Mouse (Mus musculus) cerebellum, adult 8-10 months (tissue): Measurements from ENCODE around the gene Sft2d2.

ENCODE experiments used
- DNase-seq: peaks from one replicate; pipeline ENCODE4 v3.0.0; 2022

Gene Sft2d2

DNA sequence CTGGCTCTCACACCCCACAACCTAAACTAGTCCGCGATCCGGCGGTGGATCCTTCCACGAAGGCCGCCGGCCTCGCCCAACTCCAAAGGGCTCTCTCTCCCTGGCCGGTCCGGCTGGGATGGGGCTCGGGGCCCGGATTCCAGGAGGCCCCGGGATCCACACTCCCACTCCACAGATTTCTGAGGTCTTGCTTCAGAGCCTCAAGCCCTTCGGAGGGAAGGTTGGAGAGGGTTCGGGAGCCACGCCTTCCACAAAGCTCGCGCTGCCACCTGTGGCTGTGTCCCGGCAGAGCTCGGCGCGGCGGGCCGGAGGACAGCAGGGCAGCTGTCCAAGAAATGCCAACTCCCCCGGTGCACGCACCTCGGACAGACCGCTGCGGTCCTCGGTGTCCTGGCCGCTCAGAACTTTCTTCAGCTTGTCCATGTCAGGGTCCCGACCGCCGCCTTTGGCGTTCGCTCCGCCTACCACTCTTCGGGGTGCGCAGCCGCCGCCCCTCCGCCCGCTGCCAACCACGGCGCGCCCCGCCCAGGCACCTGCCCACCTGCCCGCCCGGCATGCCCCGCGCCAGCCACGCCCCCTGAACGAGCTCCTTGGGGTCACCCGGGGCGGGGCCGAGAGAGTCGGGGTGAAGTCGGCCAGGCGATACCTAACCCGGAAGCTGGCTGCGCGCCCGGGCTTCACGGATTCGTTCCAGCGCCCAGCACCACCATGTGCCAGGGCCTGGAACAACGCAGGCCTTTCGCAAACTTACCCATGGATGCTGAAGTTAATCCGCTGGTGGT lies at the start of gene Sft2d2:
Gene Sft2d2, minus strand, starts transcription at position 559 of the 782 bp plus-strand sequence.
- peak; percentile 57 for DNase-seq

DNA sequence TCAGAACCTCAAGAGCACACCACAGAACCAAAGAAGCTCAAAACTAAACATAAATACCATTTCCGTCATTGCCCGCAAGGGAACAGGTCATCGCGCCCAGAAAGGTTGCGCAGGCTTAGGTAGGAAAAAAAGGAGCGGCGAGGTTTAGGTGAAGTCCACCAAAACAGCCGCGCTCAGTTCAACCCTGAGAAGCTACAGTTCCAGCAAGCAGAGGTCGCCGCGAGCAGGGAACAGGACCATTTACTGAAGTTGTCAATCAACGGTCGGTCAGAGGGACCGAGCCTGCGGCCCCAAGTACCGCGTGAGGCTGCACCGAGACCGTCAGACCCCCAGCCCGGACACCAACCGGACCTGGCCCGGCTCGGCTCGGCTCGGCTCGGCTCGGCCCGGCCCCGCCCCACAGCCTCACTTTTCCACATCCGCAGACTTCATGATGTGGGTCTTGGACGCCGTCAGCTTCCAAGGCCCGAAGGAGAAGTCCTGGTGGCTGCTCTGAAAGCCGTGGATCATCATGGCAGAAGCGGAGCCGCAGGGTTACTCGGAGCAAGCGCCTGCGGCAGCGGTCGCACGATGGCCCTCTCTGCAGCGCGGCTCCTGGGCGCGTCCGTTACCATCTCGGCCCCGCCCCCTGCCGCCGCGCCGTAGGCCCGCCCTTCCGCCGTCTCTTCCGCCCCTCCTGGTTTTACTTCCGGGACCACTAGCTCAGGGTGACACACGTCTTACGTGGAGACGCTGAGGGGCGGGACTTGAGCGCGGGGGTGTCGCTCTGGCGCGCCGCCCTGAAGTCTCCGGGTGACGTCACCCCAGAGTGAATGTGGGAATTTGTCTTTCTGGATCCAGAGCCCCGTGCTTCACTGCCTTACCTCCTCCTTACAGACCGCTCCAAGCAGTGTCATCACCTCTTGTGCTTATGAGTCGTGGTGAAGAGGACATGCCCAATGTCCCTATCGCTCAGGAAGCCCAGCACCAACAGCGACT lies 42.4 kb upstream of the Sft2d2 start, which contains the start of gene Tiprl:
Gene Tiprl, minus strand, starts transcription at position 676 of the 978 bp plus-strand sequence.
- peak; percentile 98 for DNase-seq

DNA sequence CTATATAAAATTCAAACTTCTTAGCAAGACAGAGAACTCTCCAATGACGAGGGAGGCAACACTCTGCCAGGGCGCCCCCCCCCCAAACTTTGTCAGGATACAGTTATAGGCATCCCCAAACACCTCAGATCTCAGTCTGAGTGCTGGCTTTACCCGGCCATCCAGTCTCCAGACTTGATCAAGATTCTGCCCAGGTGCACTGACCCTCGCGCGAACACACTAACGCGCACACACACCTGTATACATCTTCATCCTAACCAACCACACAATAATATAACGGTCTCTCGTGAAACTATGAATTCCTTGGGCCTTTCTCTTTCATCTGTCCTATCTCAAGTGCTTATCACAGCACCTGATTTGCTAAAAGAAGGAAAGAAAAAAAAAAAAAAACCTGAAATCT lies 41.6 kb upstream of the Sft2d2 start:
- DNase-seq = no peak

DNA sequence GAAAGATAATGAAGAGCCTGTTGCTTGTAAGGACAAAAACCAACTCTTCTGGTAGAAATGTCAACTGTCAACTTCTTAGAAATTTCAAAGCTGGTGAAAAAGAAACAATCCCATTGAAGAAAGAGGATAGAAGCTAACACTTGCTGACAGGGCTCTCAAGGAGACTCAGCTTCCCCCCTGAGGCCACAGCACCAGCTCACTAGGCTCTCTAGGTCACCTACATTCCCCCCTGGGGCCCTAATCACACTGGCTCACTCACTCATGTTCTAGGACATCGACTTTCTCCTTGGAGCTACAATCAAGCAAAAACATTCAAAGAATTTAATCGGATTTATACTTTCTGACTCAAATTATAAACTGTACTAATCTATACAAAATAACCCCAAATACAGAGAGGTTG lies 39.6 kb upstream of the Sft2d2 start:
- no peak for DNase-seq

DNA sequence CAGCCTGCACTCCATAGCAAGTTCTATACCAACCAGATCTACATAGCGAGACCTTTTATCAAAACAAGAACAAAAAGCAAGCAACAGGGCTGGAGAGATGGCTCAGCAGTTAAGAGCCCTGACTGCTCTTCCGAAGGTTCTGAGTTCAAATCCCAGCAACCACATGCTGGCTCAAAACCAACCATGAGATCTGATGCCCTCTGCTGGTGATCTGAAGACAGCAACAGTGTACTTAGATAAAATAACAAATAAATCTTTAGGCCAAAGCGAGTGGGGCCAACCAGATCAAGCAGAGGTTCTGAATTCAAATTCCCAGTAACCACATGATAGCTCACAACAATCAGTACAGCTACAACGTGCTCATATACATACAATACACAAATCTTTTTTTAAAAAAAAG lies 36.5 kb upstream of the Sft2d2 start:
- no peak for DNase-seq

DNA sequence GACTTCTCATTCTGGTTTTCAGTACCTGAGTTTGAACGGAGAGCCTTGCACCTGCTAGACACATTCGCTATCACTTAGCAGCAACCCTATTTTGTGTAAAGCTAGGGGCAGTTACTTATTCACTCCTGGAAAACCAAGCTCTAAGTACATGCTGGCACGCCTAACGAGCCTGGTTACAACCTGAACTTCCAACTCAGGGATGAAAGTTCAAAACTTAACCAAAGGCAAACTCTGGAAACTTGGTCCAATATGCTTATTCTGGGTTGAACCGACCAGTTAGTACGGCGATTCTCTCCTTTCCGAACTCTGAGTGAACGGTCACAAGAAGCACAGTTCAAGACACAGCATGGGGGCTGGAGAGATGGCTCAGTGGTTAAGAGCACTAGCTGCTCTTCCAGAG lies 35.3 kb upstream of the Sft2d2 start:
- DNase-seq = no peak

DNA sequence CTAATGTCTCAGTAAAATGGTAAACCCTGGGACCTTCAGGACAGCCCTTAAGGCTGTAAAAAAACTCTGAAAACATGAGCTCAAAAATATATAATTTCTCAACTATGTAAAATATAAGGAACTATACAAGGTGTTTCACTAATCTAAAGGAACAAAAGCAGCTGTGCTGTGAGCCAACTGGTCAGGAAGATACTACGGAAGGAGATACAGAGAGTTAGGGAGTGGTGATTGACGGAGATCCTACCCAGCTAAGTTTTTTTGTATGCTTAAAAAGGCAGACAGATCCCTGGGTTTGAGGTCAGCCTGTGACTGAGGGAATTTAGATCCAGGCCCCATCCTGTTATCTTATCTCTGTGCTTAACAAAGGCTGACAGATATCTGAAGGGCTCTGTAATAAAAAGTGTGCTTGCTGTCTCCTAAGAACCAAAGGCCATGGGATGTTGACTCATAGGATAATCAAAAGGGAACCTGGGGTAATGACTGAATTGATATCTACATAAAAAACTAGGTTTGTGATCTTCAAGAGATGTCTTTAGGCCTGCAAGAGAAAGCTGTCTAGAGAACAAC lies 22.9 kb upstream of the Sft2d2 start:
- no peak for DNase-seq

DNA sequence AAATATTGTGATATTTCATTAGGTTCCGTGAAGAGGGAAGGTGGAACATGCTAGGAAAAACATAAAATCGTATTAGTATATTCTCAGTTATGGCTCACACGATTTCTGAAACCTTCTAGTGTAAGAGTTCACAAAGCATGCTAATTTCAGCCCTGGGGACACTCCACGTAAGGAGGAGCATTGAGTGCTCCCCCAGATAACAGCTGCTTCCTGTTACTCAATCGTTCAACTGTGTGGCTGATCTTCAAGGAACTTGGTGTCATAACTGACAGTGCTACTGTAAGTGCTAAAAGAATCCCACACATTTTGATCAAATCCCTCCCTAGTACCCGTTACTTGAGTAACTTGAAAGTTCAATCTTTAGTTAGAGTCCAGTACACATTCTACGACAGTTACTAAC lies 21.6 kb upstream of the Sft2d2 start:
- no peak for DNase-seq

DNA sequence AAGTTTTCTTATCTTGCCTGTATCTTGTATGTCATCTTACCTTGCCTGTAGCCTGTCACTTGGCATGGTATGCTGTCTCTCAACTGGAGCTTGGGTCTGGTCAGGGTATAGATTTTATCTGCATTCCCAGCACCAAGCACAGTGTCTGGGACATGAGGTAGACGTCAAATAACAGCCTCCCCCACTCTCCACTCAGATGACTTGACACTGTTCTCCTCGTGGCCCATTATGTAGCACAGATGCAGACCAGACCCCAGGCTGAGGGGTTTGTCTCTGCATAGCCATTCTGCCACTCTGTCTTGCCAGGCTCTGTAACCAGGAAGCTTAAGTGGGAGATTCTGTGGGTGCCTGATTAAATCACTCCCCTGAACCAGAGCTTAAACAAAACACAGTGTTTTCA lies 11.4 kb upstream of the Sft2d2 start:
- no peak for DNase-seq

DNA sequence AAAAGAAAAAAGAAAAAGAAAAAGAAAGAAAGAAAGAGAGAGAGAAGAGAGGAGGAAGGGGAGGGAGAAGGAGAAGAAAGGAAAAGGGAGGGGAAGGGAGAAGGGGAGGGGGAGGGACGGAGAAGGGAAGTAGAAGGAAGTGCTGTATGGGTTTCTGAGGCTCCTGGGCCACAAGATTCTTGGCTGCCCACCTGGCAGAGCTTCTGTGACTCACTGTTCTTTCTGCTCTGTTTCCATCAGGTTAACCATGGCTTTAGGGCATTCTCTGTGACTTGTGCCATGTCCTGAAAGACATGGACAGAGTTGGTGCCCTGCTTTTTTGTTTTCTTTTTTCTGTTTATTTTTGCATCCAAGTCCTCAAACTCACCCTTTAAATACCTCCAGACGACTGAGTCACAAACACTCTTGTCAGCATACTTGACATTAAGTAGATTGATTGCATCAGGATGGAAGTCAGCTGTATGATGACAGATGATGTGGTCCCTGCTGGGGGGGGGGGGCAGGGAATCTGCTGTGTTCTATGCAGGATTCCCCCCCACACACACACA lies 9.3 kb upstream of the Sft2d2 start:
- no peak for DNase-seq

DNA sequence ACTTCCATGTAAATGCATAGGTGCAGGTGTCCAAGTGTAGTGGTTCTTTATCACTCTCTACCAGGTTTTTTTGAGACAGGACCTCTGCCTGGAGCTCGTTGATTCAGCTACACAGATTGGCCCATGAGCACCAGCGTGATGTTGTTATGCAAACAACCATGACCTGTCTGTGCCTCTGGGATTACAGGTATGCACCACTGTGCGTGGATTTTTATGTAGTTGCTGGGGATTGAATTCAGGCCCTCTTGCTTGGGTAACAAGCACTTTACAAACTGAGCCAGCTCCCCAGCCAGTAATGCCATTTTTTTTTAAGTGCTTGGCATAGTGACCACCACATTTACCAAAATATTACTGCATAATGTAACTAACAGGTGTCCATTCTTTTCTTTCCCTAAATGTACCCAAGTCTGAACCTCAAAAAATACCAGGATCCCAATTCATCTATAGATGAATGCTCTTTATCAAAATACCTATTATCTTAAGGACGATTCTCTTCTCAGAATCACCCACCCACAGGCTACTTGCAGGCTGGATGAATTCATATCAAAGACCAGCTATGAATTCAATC lies 7.3 kb upstream of the Sft2d2 start:
- no peak for DNase-seq

DNA sequence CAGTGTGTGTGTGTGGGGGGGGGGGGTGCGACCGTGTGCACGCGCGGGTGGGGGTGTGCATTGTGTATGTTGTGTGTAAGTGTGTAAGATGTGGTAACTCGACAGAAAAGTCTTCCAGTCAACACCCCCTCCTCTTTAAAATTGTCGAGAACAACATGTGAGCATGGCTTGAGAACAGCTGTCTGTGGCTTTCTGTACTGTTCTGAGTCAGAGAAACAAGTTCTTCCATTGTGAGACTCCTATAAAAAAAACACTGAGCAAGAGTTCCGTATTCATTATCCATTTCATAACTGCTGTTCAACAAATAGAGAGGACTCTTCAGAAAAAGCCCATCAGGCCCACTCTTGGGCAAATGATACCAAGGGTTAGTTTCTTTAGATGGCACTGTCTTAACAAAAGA lies 6.5 kb upstream of the Sft2d2 start:
- no peak for DNase-seq

DNA sequence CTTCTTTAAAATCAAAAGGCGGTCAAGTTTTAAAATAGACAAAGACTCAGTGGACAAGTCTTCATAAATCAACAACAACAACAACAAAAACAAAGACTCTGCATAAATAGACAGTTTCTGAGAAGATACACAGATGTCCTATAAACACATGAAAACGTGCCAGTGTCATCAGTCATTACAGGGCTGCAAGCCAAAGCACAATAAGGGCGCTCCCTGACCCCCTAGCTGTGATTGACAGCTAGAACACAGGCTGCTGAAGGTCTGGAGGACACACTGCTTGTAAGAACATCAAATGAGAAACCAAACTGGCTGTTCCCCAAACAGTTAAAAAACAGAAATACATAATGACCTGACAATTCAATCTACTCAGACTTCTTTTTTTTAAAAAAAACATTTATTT lies 5.4 kb upstream of the Sft2d2 start:
- no peak for DNase-seq

DNA sequence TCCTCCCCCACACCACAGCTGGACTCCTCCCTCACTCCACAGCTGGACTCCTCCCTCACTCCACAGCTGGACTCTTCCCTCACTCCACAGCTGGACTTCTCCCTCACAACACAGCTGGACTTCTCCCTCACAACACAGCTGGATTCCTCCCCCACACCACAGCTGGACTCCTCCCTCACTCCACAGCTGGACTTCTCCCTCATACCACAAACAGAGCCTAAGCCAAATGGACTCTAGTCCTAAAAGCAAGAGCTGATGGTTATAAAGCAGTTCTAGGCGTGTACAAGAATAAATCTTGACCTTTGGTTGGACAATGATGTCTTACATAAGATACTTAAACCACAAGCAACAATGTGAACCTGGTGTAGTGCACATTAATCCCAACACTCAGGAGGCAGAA lies 4.7 kb upstream of the Sft2d2 start:
- no peak for DNase-seq

DNA sequence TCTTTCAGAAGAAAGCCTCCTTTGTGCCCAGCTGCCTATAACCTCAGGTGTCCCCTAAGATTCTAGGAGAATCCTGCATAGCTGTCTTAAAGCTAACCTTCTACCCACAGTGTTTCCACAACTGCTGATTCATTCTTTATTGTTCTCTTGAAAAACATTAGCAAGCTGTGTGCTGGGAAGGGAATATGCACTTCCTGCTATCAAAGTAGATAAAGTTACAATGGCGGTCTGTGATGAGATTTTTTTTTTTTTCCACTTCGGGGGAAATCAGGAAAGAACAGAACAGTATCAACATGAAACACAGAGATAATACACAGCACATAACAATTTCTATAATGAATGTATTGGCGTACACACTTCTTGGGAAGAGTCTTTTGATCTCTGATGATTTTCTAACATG lies 3.6 kb upstream of the Sft2d2 start:
- DNase-seq = no peak

DNA sequence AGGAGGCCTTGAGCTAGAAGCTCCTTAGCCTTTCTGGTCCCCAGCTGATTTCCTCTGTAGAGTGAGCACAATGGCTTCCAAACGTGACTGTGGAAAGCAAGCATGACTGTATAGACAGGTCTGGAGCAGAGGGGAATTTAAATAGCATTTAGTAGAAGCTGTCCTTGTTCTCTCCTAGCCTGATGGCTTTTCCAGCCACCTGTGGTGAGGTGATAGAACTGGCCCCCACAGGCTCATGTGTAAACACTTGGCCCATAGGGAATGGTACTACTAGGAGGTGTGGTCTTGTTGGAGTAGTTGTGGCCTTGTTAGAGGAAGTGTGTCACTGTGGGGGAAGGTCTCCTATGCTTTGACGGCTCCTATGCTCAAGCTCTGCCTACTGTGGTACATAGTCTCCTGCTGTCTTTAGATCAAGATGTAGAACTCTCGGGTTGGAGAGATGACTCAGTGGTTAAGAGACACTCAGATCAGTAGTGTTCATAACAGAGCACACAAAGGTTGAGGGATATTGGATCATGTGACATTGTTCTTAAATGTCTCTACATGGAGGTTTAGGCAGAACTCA lies 1.2 kb upstream of the Sft2d2 start:
- no peak for DNase-seq

DNA sequence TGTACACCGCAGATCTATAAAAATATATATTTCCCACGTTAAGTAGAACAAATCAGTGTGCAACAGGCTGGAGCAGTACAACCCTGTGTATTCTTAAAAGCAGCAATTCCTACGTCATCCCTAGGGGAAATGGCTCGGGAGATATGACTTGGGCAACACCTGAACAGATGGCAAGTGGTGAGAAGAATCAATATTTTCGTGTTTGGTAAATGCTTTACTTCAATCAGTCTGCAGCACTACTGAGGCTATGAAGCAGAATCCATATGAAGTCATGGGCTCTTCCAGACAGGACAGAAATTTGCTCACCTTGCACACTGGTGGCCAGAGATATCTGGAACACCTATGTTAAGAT lies 400 bp upstream of the Sft2d2 start:
- no peak for DNase-seq

DNA sequence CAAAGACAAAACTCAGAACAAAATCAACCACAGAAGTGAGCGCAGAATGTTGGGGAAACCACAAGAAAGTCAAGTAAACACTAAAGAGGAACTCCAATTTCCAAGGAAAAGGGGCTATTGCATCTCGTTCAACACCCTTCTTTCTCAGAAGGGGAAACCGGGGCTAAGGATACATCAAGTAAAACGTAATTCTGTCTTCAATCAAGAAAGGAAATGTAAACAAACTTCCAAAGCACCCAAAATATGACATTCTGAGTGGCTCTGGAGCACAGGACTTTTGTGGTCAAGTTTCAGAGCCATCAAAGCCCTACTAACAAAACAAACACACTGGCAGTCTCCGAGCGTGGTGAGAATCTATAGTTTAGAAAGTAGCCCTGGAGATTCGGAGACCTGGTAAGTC lies 812 bp downstream of the Sft2d2 start:
- DNase-seq = no peak

DNA sequence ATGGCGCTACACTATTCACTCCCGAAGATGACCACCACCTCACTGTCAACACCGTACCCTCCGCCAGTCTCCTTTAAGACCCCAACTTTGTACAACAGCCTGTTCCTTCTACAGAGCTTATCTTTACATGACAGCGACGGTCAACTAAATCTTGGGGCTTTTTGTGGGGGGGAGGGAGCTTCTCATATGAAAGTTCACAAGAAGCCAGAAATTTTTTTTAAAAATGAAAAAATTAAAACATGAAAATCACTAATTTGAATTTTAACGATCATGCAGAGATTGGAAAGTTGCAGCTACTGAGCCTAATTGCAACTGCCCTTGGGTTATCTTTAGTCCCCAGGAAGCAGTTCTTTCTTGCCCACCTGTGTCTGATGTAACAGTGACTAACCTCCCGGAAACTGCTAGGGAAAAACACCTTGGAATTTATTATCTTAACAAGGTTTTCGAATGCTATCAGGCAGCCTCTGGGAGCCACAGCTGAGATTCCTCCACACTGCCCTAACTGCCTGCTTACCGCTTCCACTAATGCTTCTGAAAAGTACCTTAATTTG lies 1.4 kb downstream of the Sft2d2 start:
- DNase-seq = no peak

DNA sequence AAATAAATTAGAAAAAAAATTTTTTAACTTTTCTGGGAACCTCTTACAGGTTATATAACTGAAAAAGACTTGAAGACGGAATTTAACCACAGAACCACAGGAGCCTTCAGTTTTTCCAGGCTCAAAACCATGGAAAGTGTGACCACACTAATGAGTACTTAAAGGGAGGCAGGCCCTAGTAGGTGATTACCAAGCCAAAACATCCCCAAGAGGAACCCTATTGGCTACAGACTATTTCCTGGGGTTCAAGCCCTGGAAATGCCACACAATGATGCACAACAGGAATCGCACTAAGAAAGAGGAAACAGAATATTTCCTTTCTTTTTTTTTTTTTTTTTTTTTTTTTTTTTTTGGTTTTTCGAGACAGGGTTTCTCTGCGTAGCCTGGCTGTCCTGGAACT lies 2.1 kb downstream of the Sft2d2 start:
- DNase-seq = no peak

DNA sequence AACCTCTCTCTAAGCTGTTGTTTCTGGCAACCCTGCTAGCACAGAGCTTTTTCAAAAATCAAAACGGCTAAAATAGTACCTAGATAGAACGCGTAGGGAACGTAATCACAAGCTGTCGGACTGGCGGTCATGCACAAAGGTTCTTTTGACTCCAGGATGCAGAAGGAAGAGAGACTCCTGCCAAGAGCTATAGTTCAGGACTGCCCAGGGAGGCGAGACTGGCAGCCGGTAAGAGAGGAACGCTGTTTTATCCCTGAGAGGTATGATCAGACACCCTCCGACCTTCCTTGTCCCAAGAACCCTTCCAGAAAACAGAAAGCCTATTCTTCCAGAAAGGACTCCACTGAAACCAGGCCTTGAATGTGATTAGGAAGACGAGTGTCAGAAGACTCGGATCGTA lies 2.6 kb downstream of the Sft2d2 start:
- DNase-seq = no peak

DNA sequence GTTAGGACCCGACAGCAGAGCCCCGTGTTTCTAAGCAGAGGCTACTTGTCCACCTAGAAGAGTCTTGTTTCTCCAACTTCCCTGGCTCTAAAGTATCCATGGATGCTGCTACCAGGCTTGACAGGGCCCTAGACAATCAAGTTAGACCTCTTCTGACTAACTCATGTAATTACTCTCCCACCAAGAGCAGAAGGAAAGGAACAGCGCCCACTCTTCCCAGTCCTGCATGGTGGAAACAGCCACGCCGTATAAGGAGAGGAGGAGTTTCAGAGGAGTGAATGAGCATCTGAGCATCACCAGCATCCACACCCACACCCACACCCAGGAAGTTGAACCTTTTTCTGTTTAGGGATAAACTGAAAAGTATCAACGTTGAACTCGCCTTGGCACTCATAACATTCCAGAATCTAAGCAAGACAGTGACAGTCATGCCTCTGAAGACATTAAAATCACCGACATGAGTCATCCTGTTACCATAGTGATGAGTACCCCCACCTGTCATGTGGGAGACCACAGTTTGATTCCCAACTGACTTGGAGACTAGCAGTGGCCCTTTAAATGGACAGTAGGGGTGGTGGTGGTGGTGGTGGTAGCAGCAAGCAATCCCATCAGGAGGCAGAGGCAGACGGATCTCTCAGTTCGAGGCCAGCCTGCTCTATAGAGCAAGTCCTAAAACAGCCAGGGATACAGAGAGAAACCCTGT lies 3.5 kb downstream of the Sft2d2 start:
- no peak for DNase-seq
